Mouse (Mus musculus) lung, adult 2 months (tissue): ENCODE results near the gene C130026I21Rik.
"Not testable (repeated sequence)": the region's sequence is repeated elsewhere in the genome, so short reads cannot be mapped to it uniquely, and the experiment has no call there.

ENCODE experiments used
- CTCF ChIP-seq: fragments of 200-500 bp; IDR thresholded peaks from 2 replicates; pipeline ENCODE4 v1.5.1; 2011; ENCODE audit warnings: mild to moderate bottlenecking, low read length, control low read depth; ENCODE audit not compliant: insufficient read depth
- POLR2A ChIP-seq: fragments of 200-500 bp; IDR thresholded peaks from 2 replicates; pipeline ENCODE4 v1.6.1; 2011; ENCODE audit warnings: low read depth, mild to moderate bottlenecking, control low read depth, low read length, borderline replicate concordance; ENCODE audit errors: extremely low read depth

DNA sequence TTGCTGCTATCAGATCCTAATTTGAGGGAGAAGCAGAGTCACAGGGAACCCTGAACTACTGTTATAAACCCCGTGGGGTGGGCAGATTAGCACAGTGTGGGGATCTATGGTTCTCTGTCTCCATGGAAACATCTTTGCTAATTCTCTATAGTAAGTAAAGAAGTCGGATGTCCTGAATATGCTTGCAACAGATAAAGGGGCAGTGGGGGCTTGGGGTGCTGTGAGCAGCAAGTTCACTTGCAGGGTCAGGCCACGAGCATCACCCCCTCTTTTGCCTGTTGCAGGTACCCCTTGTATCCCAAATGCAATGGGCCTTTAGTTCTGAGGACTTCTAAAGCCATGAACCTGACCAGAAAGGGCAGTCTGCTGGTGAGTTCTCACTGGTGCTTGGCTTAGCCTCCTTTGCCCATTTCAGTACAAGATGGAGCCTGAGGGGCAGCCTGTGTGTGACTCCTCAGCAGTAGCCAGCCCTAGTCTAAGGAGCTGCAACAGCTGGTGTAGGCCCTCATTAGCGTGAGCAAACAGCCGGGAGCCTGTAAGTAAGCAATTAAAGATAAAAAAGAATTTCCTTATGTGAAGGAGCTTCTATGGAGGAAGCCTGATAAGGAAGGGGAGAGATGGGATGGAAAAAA, 276.6 kb downstream of the C130026I21Rik start:
- not testable (repeated sequence) for TF ChIP-seq POLR2A, CTCF
